Mouse (Mus musculus) layer of hippocampus, adult 11-12 months (tissue): ENCODE data around the gene Olfr1318.
A peak's percentile ranks its signal among the peaks of the same experiment; 100 is the strongest.

ENCODE experiments used
- DNase-seq: peaks from one replicate; pipeline ENCODE4 v3.0.0; 2022; ENCODE audit warnings: low spot score

The Olfr1318 gene

GRCm38 (mm10) chr2:112153898-112154297 lies at the start of gene Olfr1318:
Gene Olfr1318 (plus strand): TSS chr2:112154198.
- no peak for DNase-seq

- no peak for DNase-seq
Measured at GRCm38 (mm10) chr2:112115340-112115739, 38.7 kb upstream of the Olfr1318 start, which contains the start of gene Olfr1315-ps1. Gene Olfr1315-ps1 (minus strand): TSS chr2:112115440.

GRCm38 (mm10) chr2:112134877-112135276 lies 19.1 kb upstream of the Olfr1318 start, which contains the start of gene Olfr1316:
Gene Olfr1316 (minus strand): TSS chr2:112134977.
- no peak for DNase-seq

GRCm38 (mm10) chr2:112140029-112140428 lies 14.0 kb upstream of the Olfr1318 start, which contains the start of gene Olfr1317:
Gene Olfr1317 (plus strand): TSS chr2:112140329.
- no peak for DNase-seq

- DNase-seq, result peak; percentile 59
Measured at GRCm38 (mm10) chr2:112196859-112197258, 42.9 kb downstream of the Olfr1318 start.

- DNase-seq, result no peak
Measured at GRCm38 (mm10) chr2:112203056-112203455, 49.1 kb downstream of the Olfr1318 start.
